Mouse (Mus musculus) urinary bladder, postnatal 10 days (tissue): ENCODE results near the gene Slamf7.
"Not testable (repeated sequence)": the region's sequence is repeated elsewhere in the genome, so short reads cannot be mapped to it uniquely, and the experiment has no call there.

Experiments
- DNase-seq: peaks from one replicate; pipeline ENCODE4 v3.0.0; 2022; ENCODE audit warnings: low spot score

The Slamf7 gene

DNA sequence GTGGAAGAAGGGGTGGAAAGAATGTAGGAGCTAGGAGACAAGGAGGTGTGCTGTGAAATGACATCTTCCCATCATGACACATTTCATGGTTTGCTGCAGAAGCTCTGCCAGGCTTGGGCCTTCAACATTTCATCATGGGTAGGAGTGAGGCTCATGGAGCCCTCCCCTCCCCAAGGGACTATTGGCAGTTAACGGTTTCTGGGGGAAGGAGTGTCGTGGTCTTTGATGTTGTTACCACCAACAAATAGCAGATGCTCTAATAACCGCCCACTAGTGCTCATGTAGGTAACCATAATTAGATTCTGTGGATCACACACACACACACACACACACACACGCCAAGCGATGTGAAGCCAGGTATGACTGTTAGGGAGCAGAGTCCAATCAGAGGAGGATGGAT is at the start of gene Slamf7:
Slamf7 (minus strand) TSS at position 302 of the 400 bp plus-strand sequence.
- DNase-seq: no peak

- DNase-seq: no peak
Measured at GRCm38 (mm10) chr1:171698983-171699382, 46.1 kb upstream of the Slamf7 start.

- no peak for DNase-seq
Measured at GRCm38 (mm10) chr1:171693918-171694317, 41.1 kb upstream of the Slamf7 start.

- no peak for DNase-seq
Measured at GRCm38 (mm10) chr1:171687320-171687719, 34.5 kb upstream of the Slamf7 start.

- no peak for DNase-seq
Measured at GRCm38 (mm10) chr1:171684923-171685322, 32.1 kb upstream of the Slamf7 start.

DNA sequence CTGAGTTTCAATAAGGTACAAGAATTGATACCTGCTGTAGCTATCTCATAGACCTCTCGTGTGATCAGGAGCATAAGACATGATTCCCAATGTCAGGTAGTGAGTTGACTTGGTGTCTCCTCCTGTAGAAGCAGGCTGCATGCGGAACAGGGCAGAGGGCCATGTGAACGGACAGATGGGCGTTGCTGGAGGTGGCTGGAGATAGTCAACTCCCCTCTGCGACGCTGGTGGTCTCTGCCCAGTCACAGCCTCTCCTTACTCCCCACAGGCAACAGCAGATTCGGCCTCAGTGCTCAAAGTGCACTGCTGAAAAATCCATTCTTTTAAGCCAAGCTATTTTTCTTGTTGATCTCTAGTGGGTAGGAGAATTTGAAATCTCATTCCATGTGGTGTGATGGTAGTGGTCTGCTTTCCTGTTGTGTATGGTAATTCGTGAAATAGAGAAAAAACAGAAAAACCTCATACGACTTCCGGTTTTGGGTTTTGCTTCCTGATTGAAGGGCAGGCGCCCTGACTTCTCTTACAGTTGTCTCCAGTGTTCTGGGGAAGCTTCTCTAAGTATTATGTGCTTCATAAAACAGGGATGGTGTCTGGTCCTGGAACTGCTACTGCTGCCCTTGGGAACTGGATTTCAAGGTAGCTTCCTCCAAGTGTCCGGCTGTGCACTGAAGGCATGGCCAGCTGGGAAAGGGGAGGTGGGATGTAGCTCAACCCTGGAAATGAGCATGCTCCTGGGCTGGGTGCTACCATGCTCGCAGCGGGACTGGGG is 28.9 kb upstream of the Slamf7 start, which contains the start of gene Cd48:
Cd48 (plus strand) TSS at position 479 of the 769 bp plus-strand sequence.
- DNase-seq: no peak

DNA sequence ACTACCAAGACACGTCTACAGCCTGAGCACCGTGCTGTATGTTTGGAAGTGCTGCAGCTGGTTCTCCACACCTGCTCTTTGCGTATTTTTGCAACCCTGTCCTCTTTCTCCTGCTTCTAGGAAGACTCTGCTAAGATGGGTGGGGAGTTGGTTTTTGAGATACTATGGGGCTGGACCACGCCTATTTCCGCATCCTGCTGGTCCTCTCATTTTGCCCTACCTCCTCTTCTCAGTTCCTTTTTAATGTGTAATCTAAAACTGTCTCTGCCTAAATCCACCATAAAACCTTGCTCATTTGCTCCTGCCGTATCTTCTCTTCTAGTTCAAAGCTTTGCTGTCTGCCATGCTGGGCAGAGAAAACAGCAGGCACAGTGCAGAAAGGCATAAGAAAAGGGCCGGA is 28.2 kb upstream of the Slamf7 start:
- no peak for DNase-seq

DNA sequence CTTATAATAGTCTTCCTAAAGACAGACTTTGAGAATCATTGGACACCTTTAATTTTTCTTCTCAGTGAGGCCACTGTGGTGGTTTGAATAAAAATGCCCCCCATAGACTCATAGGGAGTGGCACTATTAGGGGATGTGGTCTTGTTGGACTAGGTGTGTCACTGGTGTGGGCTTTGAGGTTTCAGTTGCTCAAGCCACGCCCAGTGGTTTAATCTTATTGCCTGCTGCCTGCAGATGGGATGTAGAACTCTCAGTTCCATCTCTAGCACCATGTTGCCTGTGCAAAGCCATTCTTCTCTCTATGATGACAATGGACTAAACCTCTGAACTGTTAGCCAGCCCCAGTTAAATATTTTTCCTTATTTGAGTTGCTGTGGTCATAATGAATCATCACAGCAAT is 24.9 kb upstream of the Slamf7 start:
- DNase-seq: no peak

GRCm38 (mm10) chr1:171674467-171674866 is 21.6 kb upstream of the Slamf7 start:
- no peak for DNase-seq

DNA sequence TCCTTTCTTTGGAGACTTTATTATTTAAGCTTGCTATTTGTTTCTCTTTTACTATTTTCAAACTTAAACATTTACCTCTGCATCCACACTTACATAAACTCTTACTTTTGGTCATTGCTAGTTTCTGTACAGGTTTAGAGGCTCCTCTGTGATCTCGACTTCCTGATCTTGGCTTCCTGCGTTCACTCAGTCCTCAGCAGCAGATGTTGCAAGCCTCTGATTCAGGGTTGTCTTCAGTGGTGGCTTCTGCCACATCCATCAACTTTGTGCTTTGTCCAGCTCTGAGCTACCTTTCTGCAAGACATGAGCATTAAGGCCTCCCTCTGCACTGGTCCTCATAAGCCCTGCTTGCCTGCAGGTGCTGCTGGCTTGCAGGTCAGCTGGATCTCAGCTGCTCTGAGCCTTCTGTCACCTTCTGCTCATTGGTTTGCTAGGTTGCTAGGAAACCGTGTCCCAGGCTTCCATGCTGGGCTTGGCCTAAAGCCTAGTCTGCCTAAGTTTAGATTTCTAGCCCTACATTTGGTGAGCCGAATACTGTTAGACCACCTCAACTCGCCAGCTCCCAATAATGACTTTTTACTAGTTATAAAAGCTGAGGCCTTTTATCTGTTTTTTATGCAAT is 20.1 kb upstream of the Slamf7 start:
- DNase-seq: no peak

DNA sequence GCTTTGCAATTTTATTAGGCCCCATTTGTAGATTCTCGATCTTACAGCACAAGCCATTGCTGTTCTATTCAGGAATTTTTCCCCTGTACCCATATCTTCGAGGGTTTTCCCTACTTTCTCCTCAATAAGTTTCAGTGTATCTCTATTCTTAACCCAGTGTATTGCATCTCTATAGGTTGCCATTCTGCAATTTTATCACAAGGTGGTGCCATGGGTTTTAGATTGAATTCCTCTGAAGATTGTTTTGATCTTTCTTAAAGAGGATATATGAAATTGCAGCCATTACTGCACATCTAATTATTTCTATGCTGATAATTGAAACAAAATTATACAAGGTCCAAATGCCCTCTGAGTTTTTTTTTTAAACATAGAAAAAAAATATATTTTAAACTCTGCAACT is 19.6 kb upstream of the Slamf7 start:
- not testable (repeated sequence) for DNase-seq

- no peak for DNase-seq
Measured at GRCm38 (mm10) chr1:171667160-171667559, 14.3 kb upstream of the Slamf7 start.

GRCm38 (mm10) chr1:171666350-171666749 is 13.5 kb upstream of the Slamf7 start:
- no peak for DNase-seq

GRCm38 (mm10) chr1:171663757-171664156 is 10.9 kb upstream of the Slamf7 start:
- DNase-seq: no peak

GRCm38 (mm10) chr1:171661482-171661881 is 8.6 kb upstream of the Slamf7 start:
- DNase-seq: no peak

GRCm38 (mm10) chr1:171660423-171660822 is 7.6 kb upstream of the Slamf7 start:
- DNase-seq: no peak

DNA sequence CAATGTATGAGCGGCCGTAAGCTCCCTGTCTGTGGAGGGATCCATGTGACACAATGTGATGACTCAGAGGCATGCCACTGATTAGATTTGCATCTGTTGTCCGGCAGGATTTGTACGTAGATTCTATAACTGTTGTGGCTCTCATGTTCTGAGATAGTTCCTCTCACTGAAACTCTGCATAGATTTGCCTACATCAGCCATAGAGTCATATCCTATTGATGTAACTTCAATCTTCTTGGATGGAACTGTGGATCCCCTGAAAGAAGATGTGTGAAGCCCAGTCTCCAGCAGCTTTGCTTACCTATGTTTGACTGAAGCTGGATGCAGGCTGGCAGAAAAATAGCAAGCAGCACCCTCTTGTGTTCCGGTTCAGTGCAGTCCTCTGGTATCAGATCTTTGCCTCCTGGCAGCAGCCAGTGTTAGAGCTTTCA is 5.7 kb upstream of the Slamf7 start:
- no peak for DNase-seq

- DNase-seq: no peak
Measured at GRCm38 (mm10) chr1:171648840-171649239, 4.0 kb downstream of the Slamf7 start.

GRCm38 (mm10) chr1:171647716-171648115 is 5.1 kb downstream of the Slamf7 start:
- DNase-seq: no peak

DNA sequence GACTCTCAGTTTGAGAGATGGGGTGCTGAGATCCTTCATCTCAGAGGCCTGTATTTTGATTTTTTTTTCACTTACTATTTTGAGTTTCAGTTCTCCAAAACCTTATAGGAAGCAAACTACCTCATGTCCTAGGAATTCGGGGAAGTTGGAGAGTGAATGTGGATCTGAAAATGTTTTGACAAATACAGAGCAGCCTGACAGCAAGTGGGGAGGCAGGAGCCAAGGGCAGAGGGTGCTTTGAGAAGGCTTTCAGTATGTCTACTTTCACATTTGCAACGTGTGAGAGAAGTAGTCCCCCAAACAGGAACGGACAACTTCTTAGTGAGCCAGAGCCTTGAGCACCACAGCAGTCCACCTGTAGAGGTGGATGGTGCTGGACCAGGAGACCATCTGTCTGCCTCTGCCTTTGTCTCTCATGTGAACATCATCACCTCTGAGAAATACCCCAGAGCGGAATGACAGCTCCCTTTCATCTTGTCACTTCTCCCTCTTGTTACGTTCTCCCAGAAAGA is 6.3 kb downstream of the Slamf7 start:
- no peak for DNase-seq

DNA sequence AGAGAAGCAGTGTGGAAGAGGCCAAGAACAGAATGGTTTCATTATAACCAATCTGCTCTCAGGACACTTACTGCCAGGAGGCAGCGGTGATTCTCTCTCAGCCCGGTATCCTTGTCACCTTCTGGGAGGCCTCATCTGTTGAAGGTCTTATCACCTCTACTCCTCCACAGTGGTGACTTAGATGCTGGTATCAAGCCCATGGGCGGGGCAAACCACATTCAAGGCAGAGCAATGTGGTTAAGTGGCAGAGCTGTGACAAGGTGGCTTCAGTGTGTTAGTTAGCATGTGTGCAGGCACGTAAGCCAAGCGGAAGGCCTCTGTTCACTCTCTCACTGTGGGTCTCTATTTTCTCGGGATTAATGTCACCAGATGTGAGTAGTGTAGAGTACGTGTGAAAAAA is 9.2 kb downstream of the Slamf7 start:
- DNase-seq: no peak

GRCm38 (mm10) chr1:171640796-171641195 is 12.0 kb downstream of the Slamf7 start:
- DNase-seq: no peak

- DNase-seq: no peak
Measured at GRCm38 (mm10) chr1:171638686-171639085, 14.1 kb downstream of the Slamf7 start.
